Mouse (Mus musculus): ENCODE results near the gene Slc17a1.

GRCm38 (mm10) chr13:23913791-23914306, 46.3 kb downstream of the Slc17a1 start:
- TF ChIP-seq CTCF (IDR thresholded peaks at IDR 0.05; ENCODE audit: low read depth, low read length) (no peak), TAL1 (conservative IDR thresholded peaks at IDR 0.05; ENCODE audit: low read depth, low read length) (no peak), GATA1 (IDR thresholded peaks at IDR 0.05; ENCODE audit: borderline replicate concordance, low read length) (no peak)

Measured in G1E (cell line).